Mouse (Mus musculus) intestine, embryonic 16.5 days (tissue): Measurements from ENCODE around the gene Capn3. TPM values are rescaled to one million over a fixed set of nuclear protein-coding genes. Genes with fewer than 3 reads are reported as not detected.

Source experiments
- ATAC-seq: fragments of 200-750 bp; cut with Nextera tagmentation; 2 replicates; pipeline ENCODE4 v1.8.0; 2017; ENCODE audit warnings: moderate TSS enrichment, moderate library complexity
- H3K27ac ChIP-seq: fragments of 300-500 bp; sonication (generic); 2 replicates; pipeline ENCODE4 v1.5.1; 2014; ENCODE audit warnings: mild to moderate bottlenecking, low read length
- H3K27me3 ChIP-seq: fragments of 300-500 bp; sonication (generic); replicated peaks from 2 replicates; pipeline ENCODE4 v1.6.1; 2014; ENCODE audit warnings: low read length, control low read depth, mixed read lengths; ENCODE audit not compliant: control insufficient read depth, insufficient read depth
- H3K36me3 ChIP-seq: fragments of 300-500 bp; sonication (generic); 2 replicates; pipeline ENCODE4 v1.6.1; 2014; ENCODE audit warnings: low read length, control low read depth; ENCODE audit not compliant: control insufficient read depth, insufficient read depth
- H3K4me1 ChIP-seq: fragments of 300-500 bp; sonication (generic); 2 replicates; pipeline ENCODE4 v1.6.1; 2014; ENCODE audit warnings: low read length, control low read depth, mixed read lengths; ENCODE audit not compliant: control insufficient read depth, insufficient read depth
- H3K4me2 ChIP-seq: fragments of 300-500 bp; sonication (generic); 2 replicates; pipeline ENCODE4 v1.6.1; 2014; ENCODE audit warnings: low read depth, low read length, control low read depth
- H3K4me3 ChIP-seq: fragments of 300-500 bp; sonication (generic); 2 replicates; pipeline ENCODE4 v1.5.1; 2014; ENCODE audit warnings: mild to moderate bottlenecking, low read length
- H3K9ac ChIP-seq: fragments of 300-500 bp; sonication (generic); 2 replicates; pipeline ENCODE4 v1.6.1; 2014; ENCODE audit warnings: low read depth, low read length
- H3K9me3 ChIP-seq: fragments of 300-500 bp; sonication (generic); 2 replicates; pipeline ENCODE4 v1.6.1; 2016; ENCODE audit warnings: low read length, control low read depth; ENCODE audit not compliant: control insufficient read depth
- WGBS: fragments of 180-500 bp; shearing (Covaris S2); extraction: QIAGEN DNeasy Blood & Tissue Kit; methylation state at CpG from one replicate; pipeline ENCODE4 v1.1.7; 2014; 5-methylcytosine and 5-hydroxymethylcytosine counted together
- polyA plus RNA-seq: library from polyadenylated mRNA; unstranded; fragments of >200 nt; fragmentation: Nextera tagmentation; extraction: Ambion mirVana; gene quantifications from 2 replicates; pipeline ENCODE4 v1.2.1, GENCODE M21; 2015

Capn3 gene
- polyA plus RNA-seq, 1 experiment from 2014 or later, result 0.77 TPM

GRCm38 (mm10) chr2:120501136-120501918, 45.5 kb downstream of the Capn3 start:
- Histone ChIP-seq H3K4me2 (no peak overlapping the region), H3K27me3 (no peaks in the 10 kb centered on the region), H3K4me1 (peaks cover 14% of the 10 kb centered on the region), H3K27ac (no peak overlapping the region), H3K9me3 (no peaks in the 10 kb centered on the region), H3K9ac (0 out of 2 replicates have a peak overlapping the region, but pooled peaks have one; percentile 35), H3K36me3 (peaks cover 5% of the 10 kb centered on the region), H3K4me3 (no peak overlapping the region)
- ATAC-seq, result no peak
- 36% methylated on average over 17 of the region's 17 CpGs for WGBS

DNA sequence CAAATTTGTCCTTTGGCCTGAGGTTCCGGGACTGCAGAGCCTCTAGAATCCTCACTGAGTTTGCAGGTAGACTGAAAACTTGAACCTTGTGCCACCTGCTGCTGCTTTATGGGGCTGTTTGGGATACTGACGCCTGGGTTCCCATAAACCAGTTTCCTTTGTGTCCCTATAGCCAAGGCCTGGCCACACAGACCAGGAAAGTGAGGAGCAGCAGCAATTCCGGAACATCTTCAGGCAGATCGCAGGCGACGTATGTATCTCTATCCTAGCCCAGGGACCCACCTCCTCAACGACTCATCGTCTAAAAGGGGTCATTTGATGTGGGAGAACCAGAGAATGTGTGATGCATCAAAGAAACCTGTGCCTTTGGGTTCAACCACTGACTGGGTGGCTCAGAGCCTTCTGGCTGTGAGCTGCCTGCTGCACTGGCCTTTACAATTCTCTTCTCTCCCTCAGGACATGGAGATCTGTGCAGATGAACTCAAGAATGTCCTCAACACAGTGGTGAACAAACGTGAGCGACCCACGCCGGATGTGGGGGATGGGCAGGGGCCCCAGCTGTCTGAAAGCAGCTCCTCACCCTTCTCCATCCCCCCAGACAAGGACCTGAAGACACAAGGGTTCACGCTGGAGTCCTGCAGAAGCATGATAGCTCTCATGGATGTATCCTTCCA, 46.2 kb downstream of the Capn3 start:
- no peak overlapping the region for H3K4me3 ChIP-seq
- ATAC-seq, result no peak
- WGBS, result 63% methylated on average over 13 of the region's 13 CpGs

DNA sequence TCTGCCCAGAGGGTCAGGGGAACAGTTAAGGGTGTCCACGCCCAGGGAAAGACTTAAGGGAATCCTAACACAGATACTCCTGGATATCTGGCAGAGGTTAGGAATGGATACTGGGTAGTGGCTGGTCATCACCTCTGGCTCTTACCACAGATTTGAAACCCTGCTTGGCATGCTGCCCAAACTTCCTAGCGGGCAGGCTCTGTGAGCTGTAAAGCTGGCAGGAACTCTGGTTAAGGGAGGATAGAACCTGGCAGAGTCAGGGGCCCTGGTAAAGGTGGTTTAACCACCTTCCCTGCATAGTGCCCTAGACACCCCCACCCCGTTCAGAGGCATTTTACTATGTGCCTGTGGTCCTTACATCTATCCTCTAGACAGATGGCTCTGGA, 46.8 kb downstream of the Capn3 start:
- ATAC-seq, result no peak
- WGBS, result 60% methylated on average over 3 of the region's 3 CpGs

More for the DNA sequence above, 46.2 kb downstream of the Capn3 start:
- peaks cover 14% of the 10 kb centered on the region for H3K4me1 ChIP-seq
- H3K36me3 ChIP-seq, result peaks cover 8% of the 10 kb centered on the region
- H3K4me2 ChIP-seq, result no peak overlapping the region
- H3K27me3 ChIP-seq, result no peaks in the 10 kb centered on the region
- no peak overlapping the region for H3K9ac ChIP-seq
- no peak overlapping the region for H3K27ac ChIP-seq
- no peaks in the 10 kb centered on the region for H3K9me3 ChIP-seq

GRCm38 (mm10) chr2:120503094-120503493, 47.3 kb downstream of the Capn3 start:
- Histone ChIP-seq H3K4me3 (no peak overlapping the region), H3K27me3 (no peaks in the 10 kb centered on the region), H3K9me3 (no peaks in the 10 kb centered on the region), H3K4me1 (peaks cover 14% of the 10 kb centered on the region), H3K4me2 (no peak overlapping the region), H3K36me3 (peaks cover 8% of the 10 kb centered on the region), H3K9ac (no peak overlapping the region), H3K27ac (no peak overlapping the region)
- no peak for ATAC-seq
- 88% methylated on average over 6 of the region's 6 CpGs for WGBS

More for the DNA sequence above, 46.8 kb downstream of the Capn3 start:
- Histone ChIP-seq H3K9ac (no peak overlapping the region), H3K27ac (no peak overlapping the region), H3K4me2 (no peak overlapping the region), H3K27me3 (no peaks in the 10 kb centered on the region), H3K9me3 (no peaks in the 10 kb centered on the region), H3K4me3 (no peak overlapping the region), H3K36me3 (peaks cover 8% of the 10 kb centered on the region), H3K4me1 (peaks cover 14% of the 10 kb centered on the region)

DNA sequence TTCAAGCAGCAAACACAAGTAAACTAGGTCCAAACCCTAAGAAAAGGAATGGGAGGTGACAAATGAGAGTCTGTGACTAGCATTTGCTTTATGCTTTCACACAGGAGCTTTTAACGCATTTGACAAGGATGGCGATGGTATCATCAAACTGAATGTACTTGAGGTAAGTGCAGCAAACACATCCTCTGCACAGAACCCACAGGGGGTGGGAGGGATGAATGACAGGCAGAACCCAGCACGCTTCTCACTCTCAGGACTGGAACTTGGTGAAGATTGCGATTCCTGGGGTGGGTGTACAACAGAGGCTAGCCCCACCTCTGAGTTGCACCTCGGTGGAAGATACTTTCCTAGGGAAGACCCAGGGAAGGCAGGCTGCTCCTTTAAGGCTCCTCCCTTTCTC, 48.2 kb downstream of the Capn3 start:
- Histone ChIP-seq H3K4me3 (no peak overlapping the region), H3K27me3 (no peaks in the 10 kb centered on the region), H3K27ac (no peak overlapping the region), H3K9me3 (no peaks in the 10 kb centered on the region), H3K36me3 (peaks cover 8% of the 10 kb centered on the region), H3K9ac (no peak overlapping the region), H3K4me2 (no peak overlapping the region), H3K4me1 (peaks cover 14% of the 10 kb centered on the region)
- no peak for ATAC-seq
- 76% methylated on average over 5 of the region's 5 CpGs for WGBS

GRCm38 (mm10) chr2:120514181-120514580, 58.4 kb downstream of the Capn3 start:
- 87% methylated on average over 4 of the region's 4 CpGs for WGBS
- Histone ChIP-seq H3K36me3 (peaks cover 15% of the 10 kb centered on the region), H3K4me3 (no peak overlapping the region), H3K27me3 (no peaks in the 10 kb centered on the region), H3K4me1 (no peaks in the 10 kb centered on the region), H3K9ac (no peak overlapping the region), H3K9me3 (no peaks in the 10 kb centered on the region), H3K4me2 (no peak overlapping the region), H3K27ac (no peak overlapping the region)
- no peak for ATAC-seq

DNA sequence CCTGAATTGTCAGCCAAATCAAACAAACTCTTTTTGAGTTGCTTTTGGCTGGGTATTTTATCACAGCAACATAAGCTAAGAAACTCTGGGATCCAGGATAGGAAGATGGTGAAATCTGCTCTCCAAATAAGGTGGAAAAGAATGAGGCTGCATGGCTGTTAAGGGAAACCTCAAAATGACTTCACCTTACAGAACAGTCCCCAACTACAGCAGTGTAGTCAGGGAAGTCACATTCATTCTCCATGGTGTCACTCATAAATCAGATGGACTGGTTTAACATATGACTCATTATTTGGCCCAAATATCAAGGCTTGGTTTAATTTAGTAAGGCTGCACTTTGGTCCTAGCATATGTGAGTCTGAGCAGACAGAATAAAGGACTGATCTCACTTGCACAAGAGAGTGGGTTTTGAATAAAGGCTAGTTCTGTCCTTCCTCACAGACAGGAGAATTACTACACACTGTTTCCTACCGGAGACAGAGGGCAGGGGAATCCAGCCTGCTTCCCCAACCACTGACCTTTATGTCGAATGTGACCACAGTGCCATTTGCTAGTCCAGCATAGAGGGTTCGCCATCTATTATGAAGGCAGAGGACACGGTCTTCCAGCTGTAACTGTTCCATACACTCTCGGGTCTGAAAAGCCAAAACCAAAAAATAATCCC, 62.9 kb downstream of the Capn3 start:
- no peak overlapping the region for H3K4me3 ChIP-seq
- WGBS, result 90% methylated on average over 5 of the region's 5 CpGs
- H3K27ac ChIP-seq, result no peak overlapping the region
- ATAC-seq, result no peak
- no peak overlapping the region for H3K4me2 ChIP-seq
- H3K4me1 ChIP-seq, result no peaks in the 10 kb centered on the region
- H3K9me3 ChIP-seq, result no peaks in the 10 kb centered on the region
- no peak overlapping the region for H3K9ac ChIP-seq
- no peaks in the 10 kb centered on the region for H3K27me3 ChIP-seq
- H3K36me3 ChIP-seq, result peaks cover 18% of the 10 kb centered on the region

DNA sequence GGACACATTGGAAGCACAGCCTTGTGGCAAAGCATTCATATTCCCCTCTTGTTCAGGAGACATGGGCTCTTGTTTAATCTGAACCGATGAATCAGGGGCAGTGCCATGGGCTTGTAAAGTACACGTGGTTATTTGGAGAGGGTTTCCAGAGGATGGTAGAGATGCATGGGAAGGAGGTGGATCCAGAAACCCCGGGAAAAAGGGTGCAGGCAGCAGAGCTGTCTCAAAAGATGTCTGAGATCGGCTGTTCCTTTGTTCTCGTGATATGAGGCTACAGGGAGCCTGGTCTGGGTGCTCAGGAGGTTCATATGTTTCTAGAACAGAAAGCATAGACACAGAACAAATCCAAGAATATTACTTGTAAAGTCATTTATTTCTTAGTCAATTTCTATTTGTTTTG, 71.0 kb downstream of the Capn3 start:
- no peak overlapping the region for H3K4me3 ChIP-seq
- WGBS, result 87% methylated on average over 5 of the region's 5 CpGs
- peaks cover 5% of the 10 kb centered on the region; the same call in 1 of the 2 replicates for H3K36me3 ChIP-seq
- H3K27ac ChIP-seq, result no peak overlapping the region
- H3K9me3 ChIP-seq, result no peaks in the 10 kb centered on the region
- no peak overlapping the region for H3K9ac ChIP-seq
- ATAC-seq, result no peak
- no peaks in the 10 kb centered on the region for H3K27me3 ChIP-seq
- no peak overlapping the region for H3K4me2 ChIP-seq
- H3K4me1 ChIP-seq, result no peaks in the 10 kb centered on the region

DNA sequence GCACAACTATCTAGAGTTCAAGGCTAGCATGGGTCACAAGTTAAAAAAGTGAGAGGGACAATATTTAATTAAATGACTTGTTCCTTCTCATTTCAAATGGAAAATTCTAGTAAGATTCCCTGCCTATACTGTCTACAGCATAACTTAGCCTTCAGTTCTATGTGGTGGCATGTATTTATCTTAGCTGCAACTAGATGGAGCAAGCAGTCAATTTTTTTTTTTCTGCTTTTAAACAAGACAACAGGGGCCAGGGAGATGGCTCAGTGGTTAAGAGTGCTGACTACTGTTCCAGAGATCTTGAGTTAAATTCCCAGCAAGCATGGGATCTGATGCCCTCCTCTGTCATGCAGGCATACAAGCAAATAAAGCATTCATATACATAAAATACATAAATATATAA, 73.7 kb downstream of the Capn3 start:
- no peak for ATAC-seq
- Histone ChIP-seq H3K36me3 (peaks cover 12% of the 10 kb centered on the region), H3K4me1 (no peaks in the 10 kb centered on the region), H3K9me3 (no peaks in the 10 kb centered on the region), H3K4me3 (no peak overlapping the region), H3K9ac (no peak overlapping the region), H3K4me2 (no peak overlapping the region), H3K27me3 (no peaks in the 10 kb centered on the region), H3K27ac (no peak overlapping the region)
